Mouse (Mus musculus): Measurements from ENCODE around the gene Flnb. TPM values are rescaled to one million over a fixed set of nuclear protein-coding genes. Genes with fewer than 3 reads are reported as not detected.

The Flnb gene
- polyA plus RNA-seq, 1 experiment from 2014 or later = 13.6 TPM

GRCm38 (mm10) chr14:7838564-7839089, 20.9 kb downstream of the Flnb start:
- WGBS = 78% methylated on average over 5 of the region's 5 CpGs
- Histone ChIP-seq H3K9me3 (ENCODE audit: control insufficient read depth, low read length) (no peaks in the 10 kb centered on the region), H3K9ac (replicated peaks; ENCODE audit: low read length) (no peak overlapping the region), H3K4me1 (ENCODE audit: control insufficient read depth, insufficient read depth, low read length) (0 out of 2 replicates have a peak, but pooled peaks cover 3% of the 10 kb centered on the region), H3K4me3 (replicated peaks; ENCODE audit: low read depth, low read length) (no peak overlapping the region), H3K27ac (replicated peaks; ENCODE audit: low read depth, low read length) (no peak overlapping the region), H3K4me2 (ENCODE audit: low read length) (no peak overlapping the region), H3K27me3 (ENCODE audit: control insufficient read depth, insufficient read depth, low read length) (no peaks in the 10 kb centered on the region), H3K36me3 (ENCODE audit: control insufficient read depth, insufficient read depth, low read length) (no peaks in the 10 kb centered on the region)
- no peak for DNase-seq
- ATAC-seq (ENCODE audit: low FRiP score, low TSS enrichment) = no peak

DNA sequence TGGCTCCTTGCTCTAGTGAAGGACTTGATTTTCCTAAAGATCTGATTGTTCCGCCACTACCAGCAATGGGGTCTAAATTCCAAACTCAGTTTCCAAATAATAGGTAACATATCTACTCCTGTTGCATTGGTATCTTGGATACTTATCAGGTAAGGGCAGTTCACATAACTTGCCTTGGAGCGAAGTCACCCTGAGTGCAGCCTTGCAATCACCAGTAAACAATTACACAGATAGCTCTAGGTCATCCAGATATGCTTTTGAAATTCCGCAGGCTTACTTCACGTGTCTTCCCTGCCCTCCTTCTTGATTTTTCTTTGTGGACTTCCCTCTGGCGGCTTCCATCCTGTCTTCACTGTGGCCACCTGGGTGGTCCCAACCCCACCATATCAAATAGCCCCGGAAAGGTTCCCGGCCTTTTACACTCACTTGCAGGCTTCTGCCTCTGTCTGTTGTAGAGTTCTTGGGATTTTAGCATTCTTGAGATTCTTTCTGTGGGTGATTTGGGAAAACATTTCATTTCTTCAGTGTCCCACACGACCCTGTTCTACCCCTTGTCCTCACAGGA, 22.3 kb downstream of the Flnb start:
- H3K27me3 ChIP-seq (ENCODE audit: control insufficient read depth, insufficient read depth, low read length) = no peaks in the 10 kb centered on the region
- no peak for DNase-seq

GRCm38 (mm10) chr14:7842631-7843332, 25.0 kb downstream of the Flnb start:
- Histone ChIP-seq H3K27me3 (ENCODE audit: control insufficient read depth, insufficient read depth, low read length) (no peaks in the 10 kb centered on the region), H3K36me3 (ENCODE audit: control insufficient read depth, insufficient read depth, low read length) (no peaks in the 10 kb centered on the region), H3K9ac (replicated peaks; ENCODE audit: low read length) (no peak overlapping the region), H3K4me1 (ENCODE audit: control insufficient read depth, insufficient read depth, low read length) (peaks cover 4% of the 10 kb centered on the region), H3K4me3 (replicated peaks; ENCODE audit: low read depth, low read length) (no peak overlapping the region), H3K9me3 (ENCODE audit: control insufficient read depth, low read length) (no peaks in the 10 kb centered on the region), H3K4me2 (ENCODE audit: low read length) (no peak overlapping the region), H3K27ac (replicated peaks; ENCODE audit: low read depth, low read length) (no peak overlapping the region)
- WGBS = 81% methylated on average over 15 of the region's 15 CpGs
- DNase-seq (no peak), ATAC-seq (ENCODE audit: low FRiP score, low TSS enrichment) (no peak)

More for the DNA sequence above, 22.3 kb downstream of the Flnb start:
- Histone ChIP-seq H3K9ac (replicated peaks; ENCODE audit: low read length) (no peak overlapping the region), H3K4me2 (ENCODE audit: low read length) (no peak overlapping the region), H3K4me3 (replicated peaks; ENCODE audit: low read depth, low read length) (no peak overlapping the region), H3K9me3 (ENCODE audit: control insufficient read depth, low read length) (no peaks in the 10 kb centered on the region), H3K27ac (replicated peaks; ENCODE audit: low read depth, low read length) (no peak overlapping the region), H3K4me1 (ENCODE audit: control insufficient read depth, insufficient read depth, low read length) (0 out of 2 replicates have a peak, but pooled peaks cover 3% of the 10 kb centered on the region), H3K36me3 (ENCODE audit: control insufficient read depth, insufficient read depth, low read length) (no peaks in the 10 kb centered on the region)
- 60% methylated on average over 8 of the region's 8 CpGs for WGBS
- no peak for ATAC-seq (ENCODE audit: low FRiP score, low TSS enrichment)

DNA sequence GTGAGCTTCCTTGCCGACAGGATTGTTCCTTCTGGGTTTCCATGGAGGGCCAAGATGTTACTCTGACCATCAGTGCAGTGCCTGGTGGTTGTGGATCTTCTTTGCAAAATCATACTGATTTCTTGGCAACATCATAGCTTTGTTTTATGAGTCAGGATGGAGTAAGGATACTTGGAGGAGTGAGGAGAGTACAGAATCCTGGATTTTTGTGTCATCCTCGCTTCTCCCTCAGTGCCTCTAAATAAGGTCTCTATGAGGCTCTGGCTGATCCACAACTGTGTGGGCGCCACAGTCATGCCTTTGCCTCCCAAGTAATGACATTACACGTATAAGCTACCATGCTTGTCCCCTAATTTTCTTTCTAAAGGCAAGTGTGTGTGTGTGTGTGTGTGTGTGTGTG, 28.9 kb downstream of the Flnb start:
- no peaks in the 10 kb centered on the region for H3K27me3 ChIP-seq (ENCODE audit: control insufficient read depth, insufficient read depth, low read length)
- ATAC-seq (ENCODE audit: low FRiP score, low TSS enrichment) (no peak), DNase-seq (no peak)
- no peak overlapping the region for H3K9ac ChIP-seq (replicated peaks; ENCODE audit: low read length)
- no peak overlapping the region for H3K4me3 ChIP-seq (replicated peaks; ENCODE audit: low read depth, low read length)
- H3K27ac ChIP-seq (replicated peaks; ENCODE audit: low read depth, low read length) = no peak overlapping the region
- WGBS = 87% methylated on average over 4 of the region's 4 CpGs
- H3K4me1 ChIP-seq (ENCODE audit: control insufficient read depth, insufficient read depth, low read length) = peaks cover 7% of the 10 kb centered on the region
- H3K36me3 ChIP-seq (ENCODE audit: control insufficient read depth, insufficient read depth, low read length) = no peaks in the 10 kb centered on the region
- no peak overlapping the region for H3K4me2 ChIP-seq (ENCODE audit: low read length)
- H3K9me3 ChIP-seq (ENCODE audit: control insufficient read depth, low read length) = no peaks in the 10 kb centered on the region

GRCm38 (mm10) chr14:7847746-7848232, 30.0 kb downstream of the Flnb start:
- Histone ChIP-seq H3K36me3 (ENCODE audit: control insufficient read depth, insufficient read depth, low read length) (no peaks in the 10 kb centered on the region), H3K27me3 (ENCODE audit: control insufficient read depth, insufficient read depth, low read length) (no peaks in the 10 kb centered on the region), H3K4me2 (ENCODE audit: low read length) (no peak overlapping the region), H3K4me3 (replicated peaks; ENCODE audit: low read depth, low read length) (no peak overlapping the region), H3K9ac (replicated peaks; ENCODE audit: low read length) (no peak overlapping the region), H3K27ac (replicated peaks; ENCODE audit: low read depth, low read length) (no peak overlapping the region), H3K9me3 (ENCODE audit: control insufficient read depth, low read length) (no peaks in the 10 kb centered on the region), H3K4me1 (ENCODE audit: control insufficient read depth, insufficient read depth, low read length) (peaks cover 7% of the 10 kb centered on the region)
- WGBS = 10% methylated on average over 5 of the region's 5 CpGs
- DNase-seq = peak; percentile 50
- ATAC-seq (ENCODE audit: low FRiP score, low TSS enrichment) = peak; percentile 65; the same call in 1 of the 2 replicates

GRCm38 (mm10) chr14:7850913-7851312, 33.2 kb downstream of the Flnb start:
- peaks cover 7% of the 10 kb centered on the region for H3K4me1 ChIP-seq (ENCODE audit: control insufficient read depth, insufficient read depth, low read length)
- ATAC-seq (ENCODE audit: low FRiP score, low TSS enrichment) = no peak
- H3K36me3 ChIP-seq (ENCODE audit: control insufficient read depth, insufficient read depth, low read length) = no peaks in the 10 kb centered on the region
- H3K9ac ChIP-seq (replicated peaks; ENCODE audit: low read length) = no peak overlapping the region
- no peak for DNase-seq
- whole genome bisulfite sequencing = 81% methylated on average over 3 of the region's 3 CpGs
- H3K27ac ChIP-seq (replicated peaks; ENCODE audit: low read depth, low read length) = no peak overlapping the region
- no peak overlapping the region for H3K4me3 ChIP-seq (replicated peaks; ENCODE audit: low read depth, low read length)
- no peak overlapping the region for H3K4me2 ChIP-seq (ENCODE audit: low read length)
- no peaks in the 10 kb centered on the region for H3K9me3 ChIP-seq (ENCODE audit: control insufficient read depth, low read length)
- H3K27me3 ChIP-seq (ENCODE audit: control insufficient read depth, insufficient read depth, low read length) = no peaks in the 10 kb centered on the region

GRCm38 (mm10) chr14:7851543-7852065, 33.8 kb downstream of the Flnb start:
- 13% methylated on average over 5 of the region's 5 CpGs for WGBS
- H3K9me3 ChIP-seq (ENCODE audit: control insufficient read depth, low read length) = no peaks in the 10 kb centered on the region
- H3K36me3 ChIP-seq (ENCODE audit: control insufficient read depth, insufficient read depth, low read length) = no peaks in the 10 kb centered on the region
- peak; percentile 30 for DNase-seq
- H3K4me2 ChIP-seq (ENCODE audit: low read length) = no peak overlapping the region
- H3K27me3 ChIP-seq (ENCODE audit: control insufficient read depth, insufficient read depth, low read length) = no peaks in the 10 kb centered on the region
- ATAC-seq (ENCODE audit: low FRiP score, low TSS enrichment) = peak; percentile 38; the same call in 1 of the 2 replicates
- H3K27ac ChIP-seq (replicated peaks; ENCODE audit: low read depth, low read length) = no peak overlapping the region
- H3K4me3 ChIP-seq (replicated peaks; ENCODE audit: low read depth, low read length) = no peak overlapping the region
- no peak overlapping the region for H3K9ac ChIP-seq (replicated peaks; ENCODE audit: low read length)
- peaks cover 7% of the 10 kb centered on the region for H3K4me1 ChIP-seq (ENCODE audit: control insufficient read depth, insufficient read depth, low read length)

DNA sequence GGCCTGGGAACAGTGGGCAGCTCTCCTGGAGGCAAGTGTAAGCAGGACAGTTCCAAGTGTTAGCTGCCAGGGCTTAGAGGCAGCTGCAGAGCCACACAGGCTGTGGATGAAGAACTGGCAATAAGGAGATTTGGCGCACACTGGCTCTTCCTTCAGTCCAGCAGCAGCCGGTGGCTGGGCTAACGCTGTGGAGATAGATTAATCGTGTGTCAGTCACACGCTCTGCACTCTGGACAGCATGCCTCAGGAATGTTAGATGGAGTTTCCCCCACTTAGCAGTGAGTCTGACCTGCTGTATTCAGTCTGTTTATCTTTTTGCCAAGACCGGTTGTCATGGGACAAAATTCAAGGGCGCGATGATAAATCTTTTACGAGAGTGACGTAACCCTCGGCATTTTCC, 35.9 kb downstream of the Flnb start:
- peak overlapping the region; percentile 49; the same call in 1 of the 2 replicates for H3K27ac ChIP-seq (replicated peaks; ENCODE audit: low read depth, low read length)
- 44% methylated on average over 11 of the region's 11 CpGs for WGBS

More for the DNA sequence above, 35.9 kb downstream of the Flnb start:
- ATAC-seq (ENCODE audit: low FRiP score, low TSS enrichment) = 0 out of 2 replicates have a peak, but pooled peaks have one; percentile 50
- Histone ChIP-seq H3K36me3 (ENCODE audit: control insufficient read depth, insufficient read depth, low read length) (no peaks in the 10 kb centered on the region), H3K27me3 (ENCODE audit: control insufficient read depth, insufficient read depth, low read length) (no peaks in the 10 kb centered on the region), H3K9me3 (ENCODE audit: control insufficient read depth, low read length) (no peaks in the 10 kb centered on the region), H3K4me3 (replicated peaks; ENCODE audit: low read depth, low read length) (no peak overlapping the region), H3K4me1 (ENCODE audit: control insufficient read depth, insufficient read depth, low read length) (no peaks in the 10 kb centered on the region), H3K9ac (replicated peaks; ENCODE audit: low read length) (no peak overlapping the region), H3K4me2 (ENCODE audit: low read length) (no peak overlapping the region)
- DNase-seq = peak; percentile 60
